In the genomic region with DNA sequence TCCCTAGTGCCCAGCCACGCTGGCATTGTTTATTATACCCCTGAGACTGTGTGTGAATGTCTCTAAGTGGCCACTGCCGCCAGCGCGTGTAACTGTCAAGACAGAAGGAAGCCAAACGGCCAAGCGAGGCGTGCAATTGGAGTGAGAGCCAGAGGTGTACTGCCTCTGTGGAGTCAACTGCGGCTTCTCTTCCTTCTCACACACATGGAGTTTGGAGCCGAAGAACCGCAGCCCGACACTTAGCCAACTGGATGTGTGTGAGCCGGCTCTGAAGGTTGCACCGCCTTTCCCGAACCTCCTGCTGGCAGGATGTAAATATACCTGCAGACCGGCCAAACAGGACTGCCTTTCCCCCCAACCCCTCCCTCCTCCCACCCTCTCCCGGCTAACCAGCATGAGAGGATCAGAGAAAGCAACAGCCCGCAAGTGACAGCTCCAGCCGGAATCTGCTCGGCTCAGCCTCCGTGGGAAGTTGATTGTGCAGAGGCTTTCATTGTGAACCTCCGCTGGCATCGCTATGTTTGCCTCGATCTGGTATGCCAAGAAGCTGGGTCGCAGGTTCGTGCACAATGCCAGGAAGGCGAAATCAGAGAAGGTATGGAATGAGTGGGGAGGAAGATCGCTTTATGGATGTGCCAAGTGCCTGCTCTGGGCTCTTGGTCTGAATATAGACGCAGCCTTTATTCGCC, we compare ENCODE assay signal across 8 mouse cellular contexts.
DNase-seq lines count a peak whose midpoint lies in the region; ATAC-seq lines count a peak whose summit lies in the region.

No protein-coding gene starts in this region.

- H3K4me3 ChIP-seq in heart, embryonic 11.5 days (ENCODE audit: low read depth, low read length): peak overlapping the region; percentile 41
- H3K4me3 ChIP-seq in embryonic facial prominence, embryonic 12.5 days: peak overlapping the region; percentile 36
- peak overlapping the region; percentile 34 for H3K4me3 ChIP-seq in intestine, embryonic 14.5 days (ENCODE audit: low read depth, low read length)
- H3K4me3 ChIP-seq in limb, embryonic 15.5 days: peak overlapping the region; percentile 35

- 0 out of 2 replicates have a peak, but pooled peaks have one; percentile 42 for ATAC-seq in heart, embryonic 11.5 days (replicated peaks; ENCODE audit: insufficient number of reproducible peaks, low FRiP score, low TSS enrichment)
- peak; percentile 41; the same call in 1 of the 2 replicates for ATAC-seq in embryonic facial prominence, embryonic 12.5 days (ENCODE audit: insufficient number of reproducible peaks, insufficient read depth, low FRiP score, low TSS enrichment)
- peak; percentile 43; the same call in 1 of the 2 replicates for ATAC-seq in intestine, embryonic 14.5 days (replicated peaks; ENCODE audit: low FRiP score, low TSS enrichment, low read depth)
- ATAC-seq in limb, embryonic 15.5 days (ENCODE audit: insufficient number of reproducible peaks, low FRiP score, low TSS enrichment, low read depth): no peak
- no peak for ATAC-seq in inflammation-experienced regulatory T-cells, adult 6 months

- DNase-seq in heart, adult 18-20 months: no peak
- peak; percentile 40 for DNase-seq in adrenal gland, postnatal 14 days
- DNase-seq in intestine, embryonic 14.5 days (ENCODE audit: low spot score): peak; percentile 69
- DNase-seq in retina, postnatal 7 days (ENCODE audit: low read depth, low spot score): peak; percentile 34

- no peaks in the 10 kb centered on the region for H3K9me3 ChIP-seq in heart, embryonic 11.5 days (replicated peaks; ENCODE audit: control insufficient read depth, low read length)
- no peaks in the 10 kb centered on the region for H3K9me3 ChIP-seq in embryonic facial prominence, embryonic 12.5 days
- H3K9me3 ChIP-seq in intestine, embryonic 14.5 days (ENCODE audit: control insufficient read depth, low read length): no peaks in the 10 kb centered on the region
- H3K9me3 ChIP-seq in limb, embryonic 15.5 days: no peaks in the 10 kb centered on the region

- H3K36me3 ChIP-seq in heart, embryonic 11.5 days (ENCODE audit: control insufficient read depth, insufficient read depth, low read length): no peaks in the 10 kb centered on the region
- H3K36me3 ChIP-seq in embryonic facial prominence, embryonic 12.5 days: no peaks in the 10 kb centered on the region
- no peaks in the 10 kb centered on the region for H3K36me3 ChIP-seq in intestine, embryonic 14.5 days (ENCODE audit: control insufficient read depth, insufficient read depth, low read length)
- no peaks in the 10 kb centered on the region for H3K36me3 ChIP-seq in limb, embryonic 15.5 days

- WGBS in heart, embryonic 11.5 days (ENCODE audit: insufficient replicate concordance): 2% methylated on average over 29 of the region's 29 CpGs
- WGBS in embryonic facial prominence, embryonic 12.5 days: 1% methylated on average over 29 of the region's 29 CpGs
- WGBS in intestine, embryonic 14.5 days: 3% methylated on average over 28 of the region's 29 CpGs
- 2% methylated on average over 29 of the region's 29 CpGs for WGBS in limb, embryonic 15.5 days

- no peak overlapping the region for H3K9ac ChIP-seq in heart, embryonic 11.5 days (ENCODE audit: low read depth, low read length)
- no peak overlapping the region for H3K9ac ChIP-seq in embryonic facial prominence, embryonic 12.5 days
- no peak overlapping the region for H3K9ac ChIP-seq in intestine, embryonic 14.5 days (ENCODE audit: low read length)
- H3K9ac ChIP-seq in limb, embryonic 15.5 days: peak overlapping the region; percentile 8; the same call in 1 of the 2 replicates

- no peaks in the 10 kb centered on the region for H3K27me3 ChIP-seq in heart, embryonic 11.5 days (ENCODE audit: control insufficient read depth, insufficient read depth, low read length)
- peaks cover 12% of the 10 kb centered on the region; the same call in 1 of the 2 replicates for H3K27me3 ChIP-seq in embryonic facial prominence, embryonic 12.5 days
- peaks cover 13% of the 10 kb centered on the region for H3K27me3 ChIP-seq in intestine, embryonic 14.5 days (replicated peaks; ENCODE audit: control insufficient read depth, insufficient read depth, low read length)
- peaks cover 21% of the 10 kb centered on the region for H3K27me3 ChIP-seq in limb, embryonic 15.5 days

- peak overlapping the region; percentile 84 for H3K4me2 ChIP-seq in heart, embryonic 11.5 days
- peak overlapping the region; percentile 77 for H3K4me2 ChIP-seq in embryonic facial prominence, embryonic 12.5 days (replicated peaks)
- peak overlapping the region; percentile 68 for H3K4me2 ChIP-seq in intestine, embryonic 14.5 days (ENCODE audit: low read length)
- peak overlapping the region; percentile 66 for H3K4me2 ChIP-seq in limb, embryonic 15.5 days

- H3K27ac ChIP-seq in heart, embryonic 11.5 days (ENCODE audit: low read depth, low read length): no peak overlapping the region
- no peak overlapping the region for H3K27ac ChIP-seq in embryonic facial prominence, embryonic 12.5 days
- H3K27ac ChIP-seq in intestine, embryonic 14.5 days (ENCODE audit: low read depth): no peak overlapping the region
- H3K27ac ChIP-seq in limb, embryonic 15.5 days: no peak overlapping the region

- H3K4me1 ChIP-seq in heart, embryonic 11.5 days (ENCODE audit: control insufficient read depth, insufficient read depth, low read length): no peaks in the 10 kb centered on the region
- H3K4me1 ChIP-seq in embryonic facial prominence, embryonic 12.5 days: no peaks in the 10 kb centered on the region
- H3K4me1 ChIP-seq in intestine, embryonic 14.5 days (replicated peaks; ENCODE audit: control insufficient read depth, insufficient read depth, low read length): no peaks in the 10 kb centered on the region
- peaks cover 10% of the 10 kb centered on the region for H3K4me1 ChIP-seq in limb, embryonic 15.5 days

Comparison
In these comparisons a context has a peak if more than half of its experiments do, and no peak if none do; other contexts are left out.
1. ATAC-seq: peak in heart, embryonic 11.5 days (single experiment), embryonic facial prominence, embryonic 12.5 days (single experiment) and intestine, embryonic 14.5 days (single experiment); none in limb, embryonic 15.5 days (single experiment) and inflammation-experienced regulatory T-cells, adult 6 months (single experiment).
2. DNase-seq: peak in adrenal gland, postnatal 14 days (single experiment), intestine, embryonic 14.5 days (single experiment) and retina, postnatal 7 days (single experiment); none in heart, adult 18-20 months (0 of 2).
3. Peak in every context shown above with its lines, with median percentiles within 50 percentile points of each other: H3K4me2 ChIP-seq and H3K4me3 ChIP-seq.